Mouse (Mus musculus) embryonic fibroblast, embryonic 13.5 days (primary cell): ENCODE results near the gene Vmn2r71. TPM values are rescaled to one million over a fixed set of nuclear protein-coding genes. Genes with fewer than 3 reads are reported as not detected.

ENCODE experiments used
- H3K27ac ChIP-seq: 2 replicates; pipeline ENCODE4 v1.5.1; 2012; ENCODE audit warnings: low read length, control low read depth, inconsistent platforms; ENCODE audit not compliant: insufficient read depth
- H3K4me1 ChIP-seq: 2 replicates; pipeline ENCODE4 v1.6.1; 2011; ENCODE audit warnings: low read length; ENCODE audit not compliant: control insufficient read depth, insufficient read depth
- H3K4me3 ChIP-seq: 2 replicates; pipeline ENCODE4 v1.5.1; 2011; ENCODE audit warnings: mild to moderate bottlenecking, control low read depth, low read length; ENCODE audit not compliant: insufficient read depth
- CTCF ChIP-seq: IDR thresholded peaks from 2 replicates; pipeline ENCODE4 v1.5.1; 2011; ENCODE audit warnings: mild to moderate bottlenecking, control low read depth, low read length, moderate library complexity, borderline replicate concordance; ENCODE audit not compliant: insufficient read depth
- POLR2A ChIP-seq: IDR thresholded peaks from 2 replicates; pipeline ENCODE4 v1.6.1; 2011; ENCODE audit warnings: low read depth, mild to moderate bottlenecking, control low read depth, low read length, moderate library complexity
- polyA plus RNA-seq: library from polyadenylated mRNA; stranded (reverse); fragments of >200 nt; gene quantifications from 2 replicates; pipeline ENCODE4 v1.2.4, GENCODE M21; 2011; ENCODE audit warnings: low read depth; ENCODE audit not compliant: missing spikeins, insufficient read length

Gene Vmn2r71
- not detected in 2 replicates for polyA plus RNA-seq

- H3K4me1 ChIP-seq, result no peaks in the 10 kb centered on the region
- no peak within 1 kb of the TSS for H3K27ac ChIP-seq
- no peak for TF ChIP-seq POLR2A
- TF ChIP-seq CTCF, result no peak
- H3K4me3 ChIP-seq, result no peak within 1 kb of the TSS
Observed at GRCm38 (mm10) chr7:85562787-85563186, at the start of gene Vmn2r71. TSS of gene Vmn2r71 (plus strand) at chr7:85563087.

DNA sequence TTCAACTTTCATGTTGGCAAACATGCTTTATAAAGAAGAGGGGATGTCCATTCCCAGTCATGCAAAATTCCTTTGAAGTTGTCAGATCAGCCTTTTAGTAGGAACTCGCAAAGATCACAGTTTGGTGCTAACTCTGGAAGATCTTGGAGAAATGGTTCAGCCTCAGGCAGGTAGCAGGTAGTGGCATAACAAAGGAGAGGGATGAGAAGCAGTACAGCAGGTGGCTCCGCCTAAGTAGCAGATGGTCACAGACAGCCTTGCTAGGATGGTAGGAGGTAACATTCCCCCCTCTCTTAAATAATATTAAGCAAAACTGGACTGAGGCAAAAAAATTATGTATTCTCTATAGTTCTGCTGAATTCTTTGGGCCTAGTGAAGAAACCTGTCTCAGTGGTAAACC lies 20.8 kb upstream of the Vmn2r71 start:
- TF ChIP-seq CTCF, result no peak
- TF ChIP-seq POLR2A, result no peak
- Histone ChIP-seq H3K4me3 (no peak overlapping the region), H3K4me1 (no peaks in the 10 kb centered on the region)

GRCm38 (mm10) chr7:85543118-85543517 lies 19.8 kb upstream of the Vmn2r71 start:
- Histone ChIP-seq H3K4me1 (no peaks in the 10 kb centered on the region), H3K4me3 (no peak overlapping the region), H3K27ac (no peak overlapping the region)
- TF ChIP-seq CTCF (no peak), POLR2A (no peak)

More for the DNA sequence above, 20.8 kb upstream of the Vmn2r71 start:
- no peak overlapping the region for H3K27ac ChIP-seq

GRCm38 (mm10) chr7:85569092-85569491 lies 6.2 kb downstream of the Vmn2r71 start, which contains the start of gene Vmn2r70:
TSS of gene Vmn2r70 (minus strand) at chr7:85569192.
- Histone ChIP-seq H3K4me1 (no peaks in the 10 kb centered on the region), H3K4me3 (no peak within 1 kb of the TSS), H3K27ac (no peak within 1 kb of the TSS)
- no peak for TF ChIP-seq CTCF
- TF ChIP-seq POLR2A, result no peak

Other genes starting within 250 kb of the Vmn2r71 start
- not detected in 2 replicates for gene Vmn2r69, start 147.2 kb upstream of the Vmn2r71 start, polyA plus RNA-seq
- gene Vmn2r70, start 6.1 kb downstream of the Vmn2r71 start, polyA plus RNA-seq, result not detected in 2 replicates
- gene Vmn2r72, start 192.0 kb downstream of the Vmn2r71 start, polyA plus RNA-seq, result not detected in 2 replicates